Mouse (Mus musculus) spleen, postnatal 0 days (tissue): ENCODE measurements around the gene Hdgfl2. TPM values are rescaled to one million over a fixed set of nuclear protein-coding genes. Genes with fewer than 3 reads are reported as not detected.

Experiments
- polyA plus RNA-seq: library from polyadenylated mRNA; unstranded; fragments of >200 nt; fragmentation: Nextera tagmentation; extraction: Ambion mirVana; gene quantifications from 2 replicates; pipeline ENCODE4 v1.2.1, GENCODE M21; 2015

Gene Hdgfl2
- polyA plus RNA-seq: 54.4 and 62.0 TPM in 2 replicates

GRCm38 (mm10) chr17:56078880-56079795 is at the start of gene Hdgfl2:
TSS of gene Hdgfl2 (plus strand) at chr17:56079634.

GRCm38 (mm10) chr17:56036176-56036900 is 43.1 kb upstream of the Hdgfl2 start, which contains the start of gene Sh3gl1:
TSS of gene Sh3gl1 (minus strand) at chr17:56036635.

GRCm38 (mm10) chr17:56040030-56040856 is 39.2 kb upstream of the Hdgfl2 start, which contains the start of gene Chaf1a:
TSS of gene Chaf1a (plus strand) at chr17:56040439.

GRCm38 (mm10) chr17:56074827-56075208 is 4.6 kb upstream of the Hdgfl2 start, which contains the start of gene Ubxn6:
TSS of gene Ubxn6 (minus strand) at chr17:56075028.

GRCm38 (mm10) chr17:56109219-56110051 is 30.0 kb downstream of the Hdgfl2 start, which contains the start of gene Plin4:
TSS of gene Plin4 (minus strand) at chr17:56109803.

GRCm38 (mm10) chr17:56117251-56117710 is 37.8 kb downstream of the Hdgfl2 start, which contains the start of gene Plin5:
TSS of gene Plin5 (minus strand) at chr17:56117596.

GRCm38 (mm10) chr17:56121826-56122225 is 42.4 kb downstream of the Hdgfl2 start, which contains the start of gene Lrg1:
TSS of gene Lrg1 (minus strand) at chr17:56122001.

GRCm38 (mm10) chr17:56139858-56140595 is 60.6 kb downstream of the Hdgfl2 start, which contains the start of gene Sema6b:
TSS of gene Sema6b (minus strand) at chr17:56140343.

Other genes starting within 250 kb of the Hdgfl2 start
- gene Zfp119a, start 200.7 kb upstream of the Hdgfl2 start, polyA plus RNA-seq: 3.9 and 4.4 TPM in 2 replicates
- gene Zfp959, start 187.5 kb upstream of the Hdgfl2 start, polyA plus RNA-seq: 9.3 and 10.6 TPM in 2 replicates
- gene Zfp119b, start 130.1 kb upstream of the Hdgfl2 start, polyA plus RNA-seq: 3.7 and 4.5 TPM in 2 replicates
- 19.6 and 28.1 TPM in 2 replicates for gene Ebi3, start 127.0 kb upstream of the Hdgfl2 start, polyA plus RNA-seq
- 12.2 and 13.4 TPM in 2 replicates for gene Yju2, start 120.5 kb upstream of the Hdgfl2 start, polyA plus RNA-seq
- 2.1 and 2.7 TPM in 2 replicates for gene Shd, start 109.2 kb upstream of the Hdgfl2 start, polyA plus RNA-seq
- not detected in 2 replicates for gene Fsd1, start 93.1 kb upstream of the Hdgfl2 start, polyA plus RNA-seq
- 4.7 and 7.1 TPM in 2 replicates for gene Stap2, start 74.0 kb upstream of the Hdgfl2 start, polyA plus RNA-seq
- gene Mpnd, start 73.9 kb upstream of the Hdgfl2 start, polyA plus RNA-seq: 11.8 and 15.7 TPM in 2 replicates
- gene Sh3gl1, start 43.0 kb upstream of the Hdgfl2 start, polyA plus RNA-seq: 44.3 and 51.0 TPM in 2 replicates
- gene Chaf1a, start 39.2 kb upstream of the Hdgfl2 start, polyA plus RNA-seq: 15.4 and 16.3 TPM in 2 replicates
- 15.6 and 17.0 TPM in 2 replicates for gene Ubxn6, start 4.6 kb upstream of the Hdgfl2 start, polyA plus RNA-seq
- 0.06 and 0.11 TPM in 2 replicates for gene Plin4, start 30.2 kb downstream of the Hdgfl2 start, polyA plus RNA-seq
- gene Plin5, start 38.0 kb downstream of the Hdgfl2 start, polyA plus RNA-seq: 0.19 and 0.33 TPM in 2 replicates
- gene Lrg1, start 42.4 kb downstream of the Hdgfl2 start, polyA plus RNA-seq: 69.0 and 83.3 TPM in 2 replicates
- 1.6 and 1.8 TPM in 2 replicates for gene Sema6b, start 60.7 kb downstream of the Hdgfl2 start, polyA plus RNA-seq
- 6.0 and 8.1 TPM in 2 replicates for gene Tnfaip8l1, start 82.8 kb downstream of the Hdgfl2 start, polyA plus RNA-seq
- gene Mydgf, start 104.3 kb downstream of the Hdgfl2 start, polyA plus RNA-seq: 42.6 and 43.0 TPM in 2 replicates
- gene Dpp9, start 139.3 kb downstream of the Hdgfl2 start, polyA plus RNA-seq: 12.8 and 13.9 TPM in 2 replicates
- 6.2 and 6.8 TPM in 2 replicates for gene Fem1a, start 177.2 kb downstream of the Hdgfl2 start, polyA plus RNA-seq
- gene Ticam1, start 197.2 kb downstream of the Hdgfl2 start, polyA plus RNA-seq: 2.2 and 2.4 TPM in 2 replicates
- gene Plin3, start 213.2 kb downstream of the Hdgfl2 start, polyA plus RNA-seq: 19.3 and 25.7 TPM in 2 replicates
- not detected in 2 replicates for gene Arrdc5, start 220.7 kb downstream of the Hdgfl2 start, polyA plus RNA-seq
- 104 and 118 TPM in 2 replicates for gene Uhrf1, start 223.7 kb downstream of the Hdgfl2 start, polyA plus RNA-seq
- gene Kdm4b, start 246.4 kb downstream of the Hdgfl2 start, polyA plus RNA-seq: 5.8 and 8.2 TPM in 2 replicates